Mouse (Mus musculus): ENCODE data around the gene Zfp850. TPM values are rescaled to one million over a fixed set of nuclear protein-coding genes. Genes with fewer than 3 reads are reported as not detected.
"Not testable (repeated sequence)": the region's sequence is repeated elsewhere in the genome, so short reads cannot be mapped to it uniquely, and the experiment has no call there.

Zfp850 gene
- 4.0 and 7.0 TPM in 2 replicates for polyA plus RNA-seq (2016; fragmentation: Nextera tagmentation; extraction: Ambion mirVana)

DNA sequence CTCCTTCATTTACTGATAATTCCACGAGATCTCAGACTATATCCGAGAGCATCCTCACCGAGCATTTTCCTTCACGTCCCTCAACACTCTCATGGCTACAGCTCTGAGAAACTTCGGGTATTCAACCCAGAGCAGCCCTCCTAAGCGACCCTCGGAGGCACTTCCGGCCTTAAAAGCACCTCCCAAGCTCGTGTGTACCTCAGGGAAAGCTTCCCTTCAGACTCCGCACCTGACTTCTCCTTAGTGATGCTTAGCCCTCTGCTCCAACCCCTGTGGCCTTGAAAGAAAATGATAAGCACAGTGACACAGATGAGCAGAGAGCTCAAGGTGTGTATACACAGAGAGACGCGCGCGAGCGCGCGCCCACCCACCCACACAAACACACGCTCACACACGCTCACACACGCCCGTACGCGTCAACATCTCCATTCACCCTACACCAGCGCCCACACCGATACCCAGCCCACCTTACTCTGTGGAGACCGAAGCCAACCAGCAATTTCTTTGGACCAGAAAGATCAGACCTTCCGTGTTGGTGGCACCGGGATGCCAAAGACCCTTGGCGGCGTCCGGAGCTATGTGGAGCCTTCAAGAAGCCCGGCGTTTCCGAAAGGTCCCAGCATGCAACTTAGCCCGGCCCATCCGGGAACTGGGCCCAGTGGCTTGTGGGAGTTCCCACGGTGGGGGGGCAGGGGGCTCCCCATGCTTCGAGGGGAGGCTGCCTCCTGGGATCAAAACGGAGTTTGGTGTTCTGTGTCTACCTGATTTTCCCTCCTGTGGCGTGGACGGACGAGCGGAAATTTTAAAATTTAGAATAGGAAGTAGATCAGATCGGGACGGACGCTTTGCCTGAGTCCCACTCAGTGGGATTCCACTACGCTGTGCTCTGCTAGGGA is at the start of gene Zfp850:
TSS of gene Zfp850 (minus strand) at position 567 of the 896 bp plus-strand sequence.
- peak within 1 kb of the TSS; percentile 85 for H3K4me3 ChIP-seq
- H3K9me3 ChIP-seq = no peaks in the 10 kb centered on the region
- WGBS = under 1% methylated on average over 47 of the region's 47 CpGs
- peak within 1 kb of the TSS; percentile 90 for H3K27ac ChIP-seq
- H3K27me3 ChIP-seq (ENCODE audit: insufficient read depth, poor library complexity, severe bottlenecking) = no peaks in the 10 kb centered on the region
- H3K4me1 ChIP-seq = peaks cover 8% of the 10 kb centered on the region
- peak; percentile 91 for DNase-seq (ENCODE audit: low spot score)
- H3K36me3 ChIP-seq = peaks cover 24% of the 10 kb centered on the region

DNA sequence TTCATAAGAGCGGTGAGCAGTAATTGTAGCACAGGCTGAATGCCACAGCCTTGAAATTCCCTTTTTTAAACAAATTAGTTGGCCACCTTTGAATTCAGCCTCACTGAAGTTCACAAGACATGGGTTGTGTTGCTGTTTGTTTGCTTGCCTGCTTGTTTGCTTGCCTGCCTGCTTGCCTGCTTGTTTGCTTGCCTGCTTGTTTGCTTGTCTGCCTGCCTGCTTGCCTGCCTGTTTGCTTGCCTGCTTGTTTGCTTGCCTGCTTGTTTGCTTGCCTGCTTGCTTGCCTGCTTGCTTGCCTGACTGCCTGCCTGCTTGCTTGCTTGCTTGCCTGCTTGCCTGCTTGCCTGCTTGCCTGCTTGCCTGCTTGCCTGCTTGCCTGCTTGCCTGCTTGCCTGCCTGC is 46.1 kb upstream of the Zfp850 start:
- Histone ChIP-seq H3K27me3 (ENCODE audit: insufficient read depth, poor library complexity, severe bottlenecking) (no peaks in the 10 kb centered on the region; the same call in 1 of the 2 replicates), H3K36me3 (no peaks in the 10 kb centered on the region), H3K9me3 (0 out of 2 replicates have a peak, but pooled peaks cover 2% of the 10 kb centered on the region), H3K27ac (no peak overlapping the region), H3K4me1 (no peaks in the 10 kb centered on the region), H3K4me3 (no peak overlapping the region)
- WGBS = 96% methylated on average over 1 of the region's 1 CpGs
- peak; percentile 70 for DNase-seq (ENCODE audit: low spot score)

DNA sequence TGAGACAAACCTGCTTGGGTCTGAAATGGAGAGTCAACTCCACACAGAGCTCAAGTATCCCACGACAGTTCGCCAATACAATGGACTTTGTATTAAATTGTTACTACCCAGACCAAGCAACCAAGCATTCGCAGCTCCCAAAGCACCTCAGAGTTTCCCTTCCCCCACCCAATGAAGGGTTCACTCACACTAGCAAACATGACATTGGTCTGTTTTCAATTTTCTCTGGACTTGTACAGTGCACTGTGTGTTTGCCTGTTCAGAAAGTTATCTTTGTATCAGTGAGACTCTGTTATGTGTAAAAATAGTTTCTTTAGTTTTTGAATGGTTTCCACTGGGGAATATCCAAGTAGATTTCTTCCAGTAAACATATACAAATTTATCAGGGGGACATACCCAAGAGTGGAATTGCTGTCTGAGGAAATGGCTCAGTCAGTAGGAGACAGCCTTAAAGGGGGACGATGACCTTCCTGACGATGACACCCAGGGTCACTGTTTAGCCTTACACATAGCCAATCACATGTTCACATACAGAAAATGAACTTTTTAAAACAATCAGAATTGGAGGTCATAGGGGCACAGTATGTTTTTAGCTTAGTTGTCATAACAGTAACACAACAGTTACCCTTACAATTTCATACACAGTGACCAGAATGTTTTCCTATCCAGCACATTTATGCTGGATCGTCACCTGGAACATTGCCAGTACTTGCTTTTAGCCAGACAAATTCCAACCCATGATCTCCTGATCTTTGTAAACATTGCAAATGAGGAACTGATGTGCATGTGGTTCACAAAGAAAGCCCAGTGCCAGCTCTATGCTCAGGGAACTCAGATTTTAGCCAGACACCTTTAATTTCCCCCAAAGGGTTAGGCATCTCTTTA is 39.4 kb upstream of the Zfp850 start:
- H3K4me1 ChIP-seq = peaks cover 6% of the 10 kb centered on the region
- H3K27ac ChIP-seq = no peak overlapping the region
- H3K9me3 ChIP-seq = no peaks in the 10 kb centered on the region
- H3K27me3 ChIP-seq (ENCODE audit: insufficient read depth, poor library complexity, severe bottlenecking) = no peaks in the 10 kb centered on the region
- DNase-seq (ENCODE audit: low spot score) = no peak
- H3K36me3 ChIP-seq = peaks cover 6% of the 10 kb centered on the region
- H3K4me3 ChIP-seq = no peak overlapping the region
- WGBS = 80% methylated on average over 6 of the region's 6 CpGs

DNA sequence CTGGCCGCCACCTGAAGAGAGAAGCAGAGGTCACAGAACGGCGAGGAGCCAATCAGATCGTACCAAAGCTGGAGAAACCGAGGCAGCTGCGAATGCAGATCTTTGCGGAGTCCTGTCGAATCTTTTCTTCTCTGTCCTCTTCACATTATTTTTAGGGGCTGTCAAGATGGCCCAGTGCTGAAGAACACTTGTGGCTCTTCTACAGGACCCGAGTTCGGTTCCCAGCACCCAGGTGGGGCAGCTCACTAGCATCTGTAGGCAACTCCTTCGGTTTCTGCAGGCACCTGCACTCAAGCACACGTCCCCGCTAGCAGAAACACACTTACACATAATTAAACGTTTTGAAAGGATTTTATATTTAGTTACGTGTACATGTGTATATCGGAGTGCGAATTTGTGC is 36.7 kb upstream of the Zfp850 start:
- H3K4me1 ChIP-seq = peaks cover 6% of the 10 kb centered on the region
- no peak for DNase-seq (ENCODE audit: low spot score)
- no peaks in the 10 kb centered on the region for H3K27me3 ChIP-seq (ENCODE audit: insufficient read depth, poor library complexity, severe bottlenecking)
- WGBS = 61% methylated on average over 17 of the region's 17 CpGs
- H3K27ac ChIP-seq = peak overlapping the region; percentile 49; the same call in 1 of the 2 replicates
- peak overlapping the region; percentile 94 for H3K4me3 ChIP-seq
- H3K36me3 ChIP-seq = peaks cover 33% of the 10 kb centered on the region
- no peaks in the 10 kb centered on the region for H3K9me3 ChIP-seq

DNA sequence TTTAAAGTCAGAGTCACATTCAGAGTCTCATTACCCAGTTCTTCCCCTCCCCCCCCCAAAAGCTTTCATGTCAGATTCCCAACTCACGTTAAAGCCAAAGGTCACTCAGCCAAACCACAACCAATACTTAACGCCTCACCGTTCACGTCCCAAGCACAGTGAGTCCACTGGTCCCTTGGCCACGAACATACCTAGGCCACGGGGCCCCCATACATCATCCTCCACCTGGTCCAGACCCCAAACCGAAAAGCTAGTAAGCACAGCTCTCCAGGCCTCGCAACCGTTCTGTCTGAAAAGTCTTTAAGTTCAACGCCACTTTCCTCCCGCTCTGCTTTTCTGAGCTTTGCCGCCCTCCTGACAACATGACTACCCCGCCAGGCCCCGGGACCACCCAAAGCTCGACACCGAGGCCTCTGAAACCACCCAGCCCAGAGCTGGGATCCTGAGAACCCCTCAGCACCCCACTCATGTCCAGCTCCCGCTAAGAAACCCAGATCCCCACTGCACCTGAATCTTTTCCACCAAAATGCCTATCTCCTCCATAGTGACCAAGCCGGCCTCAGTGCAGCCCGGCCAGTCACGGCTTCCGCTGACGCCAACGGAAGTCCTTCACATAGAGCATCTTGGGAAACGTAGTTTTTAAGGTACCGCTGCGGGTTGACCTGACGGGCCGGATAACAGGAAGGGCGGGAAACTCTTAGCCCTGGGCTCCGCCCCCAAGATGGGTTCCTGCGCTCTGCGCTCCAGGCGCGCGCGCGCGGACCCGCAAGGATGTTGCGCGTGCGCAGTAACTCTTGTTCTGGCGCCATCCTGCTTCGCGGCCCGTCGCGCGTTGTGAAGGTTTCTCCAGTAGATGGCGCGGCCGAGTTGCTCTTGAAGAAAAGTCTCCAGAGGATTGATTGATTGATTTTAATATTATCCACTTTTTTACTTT is 35.8 kb upstream of the Zfp850 start, which contains the start of gene Psmc4:
TSS of gene Psmc4 (minus strand) at position 626 of the 934 bp plus-strand sequence.
- peaks cover 6% of the 10 kb centered on the region for H3K4me1 ChIP-seq
- peak within 1 kb of the TSS; percentile 89 for H3K27ac ChIP-seq
- H3K4me3 ChIP-seq = peak within 1 kb of the TSS; percentile 94
- 1% methylated on average over 52 of the region's 52 CpGs for WGBS
- H3K36me3 ChIP-seq = peaks cover 42% of the 10 kb centered on the region
- H3K9me3 ChIP-seq = no peaks in the 10 kb centered on the region
- no peaks in the 10 kb centered on the region for H3K27me3 ChIP-seq (ENCODE audit: insufficient read depth, poor library complexity, severe bottlenecking)
- peak; percentile 99 for DNase-seq (ENCODE audit: low spot score)

DNA sequence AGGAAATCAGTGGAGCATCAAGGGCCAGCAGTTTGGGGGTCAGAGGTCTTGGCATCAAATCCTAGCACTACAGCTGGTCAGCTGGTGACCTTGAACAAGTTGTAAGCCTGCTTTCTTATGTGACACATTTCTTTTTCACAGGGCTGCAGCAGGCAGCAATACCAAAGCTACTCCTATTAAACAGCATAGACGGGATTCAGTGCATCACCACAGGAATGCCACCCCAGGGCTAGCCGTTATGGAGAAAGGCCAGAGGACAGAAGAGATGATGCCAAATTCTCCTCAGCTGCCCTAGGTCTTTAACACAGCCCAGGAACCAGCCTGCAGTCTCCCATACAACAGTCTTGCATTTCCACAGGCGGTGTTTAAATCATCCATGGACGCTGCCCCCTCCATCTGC is 30.6 kb upstream of the Zfp850 start:
- Histone ChIP-seq H3K4me1 (peaks cover 6% of the 10 kb centered on the region), H3K9me3 (no peaks in the 10 kb centered on the region), H3K36me3 (peaks cover 94% of the 10 kb centered on the region), H3K27ac (no peak overlapping the region), H3K4me3 (no peak overlapping the region), H3K27me3 (ENCODE audit: insufficient read depth, poor library complexity, severe bottlenecking) (no peaks in the 10 kb centered on the region)
- DNase-seq (ENCODE audit: low spot score) = no peak
- WGBS = 87% methylated on average over 4 of the region's 4 CpGs

DNA sequence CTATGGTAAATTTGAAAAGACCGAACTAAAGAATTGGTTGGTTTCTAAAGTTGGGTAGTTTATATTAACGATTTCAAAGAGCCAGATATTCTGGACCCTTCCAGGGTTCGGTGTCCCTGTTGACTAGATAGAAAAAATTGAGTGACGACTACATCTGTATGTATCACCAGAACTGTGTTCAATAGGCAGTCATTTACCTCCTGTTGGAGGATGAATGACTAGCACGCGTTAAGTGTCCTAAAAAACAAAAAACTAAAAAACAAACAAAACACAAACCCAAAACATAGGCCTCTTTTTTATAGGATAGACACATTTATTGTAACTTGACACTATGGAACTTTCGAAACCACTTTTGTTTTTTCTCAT is 513 bp upstream of the Zfp850 start:
- DNase-seq (ENCODE audit: low spot score) = no peak
- peak overlapping the region; percentile 85 for H3K4me3 ChIP-seq
- H3K36me3 ChIP-seq = peaks cover 23% of the 10 kb centered on the region
- 36% methylated on average over 7 of the region's 7 CpGs for WGBS
- H3K9me3 ChIP-seq = no peaks in the 10 kb centered on the region
- H3K27ac ChIP-seq = peak overlapping the region; percentile 90
- H3K4me1 ChIP-seq = peaks cover 8% of the 10 kb centered on the region
- H3K27me3 ChIP-seq (ENCODE audit: insufficient read depth, poor library complexity, severe bottlenecking) = no peaks in the 10 kb centered on the region

DNA sequence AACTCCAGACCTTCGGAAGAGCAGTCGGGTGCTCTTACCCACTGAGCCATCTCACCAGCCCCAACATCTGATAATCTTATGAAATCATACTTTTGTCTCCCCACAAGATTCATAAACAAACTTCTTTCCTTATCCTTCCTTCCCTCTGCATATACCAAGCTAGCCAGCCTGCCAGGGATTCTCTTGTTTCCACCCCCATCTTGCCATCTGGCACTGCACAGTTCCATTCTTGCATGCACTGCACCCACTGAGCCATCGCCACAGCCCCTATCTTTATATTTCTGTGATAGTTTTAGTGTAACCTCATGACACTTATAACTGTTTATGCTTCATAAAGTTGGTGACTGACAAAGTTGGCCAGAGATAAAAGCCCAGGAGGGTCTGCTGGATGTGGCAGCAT is 3.6 kb downstream of the Zfp850 start:
- Histone ChIP-seq H3K4me3 (no peak overlapping the region), H3K36me3 (peaks cover 44% of the 10 kb centered on the region), H3K27ac (no peak overlapping the region), H3K4me1 (peaks cover 8% of the 10 kb centered on the region), H3K27me3 (ENCODE audit: insufficient read depth, poor library complexity, severe bottlenecking) (no peaks in the 10 kb centered on the region), H3K9me3 (no peaks in the 10 kb centered on the region)
- DNase-seq (ENCODE audit: low spot score) = no peak
- WGBS = 94% methylated on average over 3 of the region's 3 CpGs

DNA sequence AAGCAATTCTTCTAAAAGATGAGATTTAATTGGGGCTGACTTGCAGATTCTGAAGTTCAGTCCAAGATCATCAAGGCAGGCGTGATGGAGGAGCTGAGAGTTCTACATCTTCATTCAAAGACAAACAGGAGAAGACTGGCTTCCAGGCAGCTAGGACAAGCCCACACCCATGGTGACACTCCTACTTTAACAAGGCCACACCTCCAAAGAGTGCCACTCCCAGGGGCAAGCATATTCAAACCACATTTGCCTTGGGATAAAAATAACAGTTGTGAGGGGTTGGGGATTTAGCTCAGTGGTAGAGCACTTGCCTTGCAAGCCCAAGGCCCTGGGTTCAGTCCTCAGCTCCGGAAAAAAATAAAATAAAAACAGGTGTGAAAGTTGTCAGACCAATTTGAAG is 31.7 kb downstream of the Zfp850 start:
- H3K4me1 ChIP-seq = peaks cover 9% of the 10 kb centered on the region
- no peak overlapping the region for H3K4me3 ChIP-seq
- no peak for DNase-seq (ENCODE audit: low spot score)
- peaks cover 17% of the 10 kb centered on the region for H3K36me3 ChIP-seq
- 70% methylated on average over 2 of the region's 2 CpGs for WGBS
- no peaks in the 10 kb centered on the region for H3K27me3 ChIP-seq (ENCODE audit: insufficient read depth, poor library complexity, severe bottlenecking)
- H3K9me3 ChIP-seq = peaks cover 42% of the 10 kb centered on the region
- H3K27ac ChIP-seq = no peak overlapping the region

DNA sequence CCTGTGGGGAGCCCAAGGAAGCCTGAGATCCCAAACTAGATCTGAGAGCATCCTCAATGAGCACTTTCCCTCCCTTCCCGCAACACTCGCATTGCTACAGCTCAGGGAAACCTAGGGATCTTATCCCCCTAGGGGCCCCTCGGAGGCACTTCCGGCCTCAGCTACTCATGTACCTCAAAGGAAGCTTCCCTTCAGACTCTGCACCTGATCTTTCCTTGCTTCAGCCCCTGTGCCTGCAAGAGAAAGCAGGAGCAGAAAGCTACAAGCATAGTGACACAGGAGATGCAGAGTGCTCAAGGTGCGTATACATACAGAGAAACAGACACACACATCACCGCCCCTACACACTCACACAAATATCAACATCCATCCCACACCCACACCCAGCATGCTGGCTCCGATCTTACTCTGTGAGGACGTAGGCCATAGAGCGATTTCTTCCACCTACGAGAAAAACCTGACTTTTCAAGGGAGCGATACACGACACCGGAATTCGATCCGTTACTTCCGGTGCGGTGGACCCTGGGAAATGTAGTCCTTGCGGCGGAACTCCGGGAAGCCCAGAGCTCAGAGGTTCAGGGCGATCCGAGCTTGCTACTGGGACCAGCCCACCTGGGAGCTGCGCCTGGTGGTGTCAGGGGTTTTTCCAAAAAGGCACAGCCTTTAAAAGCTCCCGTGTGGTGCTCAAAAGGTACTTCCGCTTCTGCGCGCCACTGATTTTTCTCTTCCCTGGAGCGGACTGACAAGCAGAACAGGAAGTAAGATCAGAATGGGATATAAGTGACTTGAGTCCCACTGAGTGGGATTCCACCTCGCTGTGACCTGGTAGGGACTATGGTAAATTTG is 35.0 kb downstream of the Zfp850 start, which contains the start of gene Zfp780b:
TSS of gene Zfp780b (minus strand) at position 489 of the 846 bp plus-strand sequence.
- under 1% methylated on average over 29 of the region's 29 CpGs for WGBS

DNA sequence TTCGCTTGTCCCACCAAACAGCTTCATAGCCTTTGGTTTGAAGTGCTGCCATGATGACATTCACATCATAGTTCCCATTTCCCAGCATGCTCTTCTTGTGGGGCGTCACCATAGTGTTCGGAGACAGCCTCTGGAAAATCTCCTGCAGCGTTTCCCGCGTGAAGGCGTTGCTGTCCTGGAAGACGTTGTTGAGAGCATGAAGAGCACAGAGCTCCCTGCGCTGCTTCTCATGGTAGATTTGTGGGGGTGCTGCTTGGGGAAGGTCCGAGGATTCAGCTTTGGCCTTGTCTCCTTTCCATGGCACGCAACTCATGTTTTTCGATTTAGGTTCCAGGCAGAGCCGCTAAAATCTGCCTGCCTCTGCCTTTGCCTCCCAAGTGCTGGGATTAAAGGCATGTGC is 64.5 kb downstream of the Zfp850 start:
- H3K9me3 ChIP-seq; H3K36me3 ChIP-seq; DNase-seq (ENCODE audit: low spot score); H3K4me1 ChIP-seq; H3K4me3 ChIP-seq; H3K27me3 ChIP-seq (ENCODE audit: insufficient read depth, poor library complexity, severe bottlenecking); H3K27ac ChIP-seq: not testable (repeated sequence)
- WGBS = 87% methylated on average over 13 of the region's 13 CpGs

More for the DNA sequence above, 35.0 kb downstream of the Zfp850 start, which contains the start of gene Zfp780b:
- peak within 1 kb of the TSS; percentile 87 for H3K27ac ChIP-seq
- peak; percentile 91 for DNase-seq (ENCODE audit: low spot score)
- peaks cover 9% of the 10 kb centered on the region for H3K4me1 ChIP-seq
- peak within 1 kb of the TSS; percentile 84 for H3K4me3 ChIP-seq
- peaks cover 18% of the 10 kb centered on the region; the same call in 1 of the 2 replicates for H3K36me3 ChIP-seq
- H3K9me3 ChIP-seq = peaks cover 16% of the 10 kb centered on the region; the same call in 1 of the 2 replicates
- no peaks in the 10 kb centered on the region for H3K27me3 ChIP-seq (ENCODE audit: insufficient read depth, poor library complexity, severe bottlenecking)
